Mouse (Mus musculus) heart, postnatal 4 days (tissue): ENCODE results near the gene Spaca7. TPM values are rescaled to one million over a fixed set of nuclear protein-coding genes. Genes with fewer than 3 reads are reported as not detected.

Experiments used
- DNase-seq: peaks from one replicate; pipeline ENCODE4 v3.0.0; 2021
- total RNA-seq, 2 experiments: library from RNA; stranded (reverse); gene quantifications; 2 replicates each; pipeline ENCODE4 v1.2.3; 2021

Gene Spaca7
- total RNA-seq, 2 experiments from 2014 or later = not detected

GRCm38 (mm10) chr8:12609752-12610449, 37.1 kb downstream of the Spaca7 start:
- DNase-seq = no peak

GRCm38 (mm10) chr8:12613201-12613600, 40.4 kb downstream of the Spaca7 start:
- DNase-seq = no peak

- DNase-seq = peak; percentile 35
These were observed 44.5 kb downstream of the Spaca7 start for GRCm38 (mm10) chr8:12617369-12617768.

- no peak for DNase-seq
These were observed 48.9 kb downstream of the Spaca7 start for GRCm38 (mm10) chr8:12621550-12622222.

GRCm38 (mm10) chr8:12625890-12626289, 53.1 kb downstream of the Spaca7 start:
- DNase-seq = no peak

- DNase-seq = peak; percentile 68
These were observed 56.2 kb downstream of the Spaca7 start for GRCm38 (mm10) chr8:12629079-12629478.

GRCm38 (mm10) chr8:12635366-12635765, 62.5 kb downstream of the Spaca7 start:
- no peak for DNase-seq

GRCm38 (mm10) chr8:12638446-12638845, 65.6 kb downstream of the Spaca7 start:
- no peak for DNase-seq

- no peak for DNase-seq
These were observed 68.7 kb downstream of the Spaca7 start for GRCm38 (mm10) chr8:12641527-12641926.

GRCm38 (mm10) chr8:12644341-12644740, 71.5 kb downstream of the Spaca7 start:
- no peak for DNase-seq

- no peak for DNase-seq
These were observed 72.1 kb downstream of the Spaca7 start for GRCm38 (mm10) chr8:12644894-12645293.

GRCm38 (mm10) chr8:12646536-12646935, 73.7 kb downstream of the Spaca7 start:
- no peak for DNase-seq

- DNase-seq = no peak
These were observed 76.1 kb downstream of the Spaca7 start for GRCm38 (mm10) chr8:12648951-12649350.

Other genes starting within 250 kb of the Spaca7 start
- not detected for gene Sox1, start 177.7 kb upstream of the Spaca7 start, total RNA-seq
- gene Tubgcp3, start 99.2 kb downstream of the Spaca7 start, total RNA-seq = 10 to 100 TPM; 28.5 to 29.1 TPM
- gene Atp11a, start 184.0 kb downstream of the Spaca7 start, total RNA-seq = 10 to 100 TPM; 85.5 to 97.3 TPM